Mouse (Mus musculus) brain, embryonic 14.5 days (tissue): ENCODE measurements around the gene H2al1j.

Experiments used
- CTCF ChIP-seq: fragments of 200-500 bp; IDR thresholded peaks from 2 replicates; pipeline ENCODE4 v1.5.1; 2012; ENCODE audit warnings: inconsistent platforms, mild to moderate bottlenecking, moderate library complexity, borderline replicate concordance; ENCODE audit not compliant: insufficient read depth, insufficient read length; ENCODE audit errors: extremely low read depth
- POLR2A ChIP-seq: fragments of 200-500 bp; IDR thresholded peaks from 2 replicates; pipeline ENCODE4 v1.6.1; 2012; ENCODE audit warnings: mild to moderate bottlenecking, inconsistent platforms, borderline replicate concordance; ENCODE audit not compliant: poor library complexity, insufficient read depth, insufficient read length, severe bottlenecking; ENCODE audit errors: extremely low read depth

- no peak for TF ChIP-seq CTCF
- no peak for TF ChIP-seq POLR2A
These were observed 33.2 kb downstream of the H2al1j start for GRCm38 (mm10) chrX:11360823-11361222.
